Mouse (Mus musculus): Measurements from ENCODE around the gene Ankrd26.
"Not testable (repeated sequence)": the region's sequence is repeated elsewhere in the genome, so short reads cannot be mapped to it uniquely, and the experiment has no call there.

Ankrd26 gene

DNA sequence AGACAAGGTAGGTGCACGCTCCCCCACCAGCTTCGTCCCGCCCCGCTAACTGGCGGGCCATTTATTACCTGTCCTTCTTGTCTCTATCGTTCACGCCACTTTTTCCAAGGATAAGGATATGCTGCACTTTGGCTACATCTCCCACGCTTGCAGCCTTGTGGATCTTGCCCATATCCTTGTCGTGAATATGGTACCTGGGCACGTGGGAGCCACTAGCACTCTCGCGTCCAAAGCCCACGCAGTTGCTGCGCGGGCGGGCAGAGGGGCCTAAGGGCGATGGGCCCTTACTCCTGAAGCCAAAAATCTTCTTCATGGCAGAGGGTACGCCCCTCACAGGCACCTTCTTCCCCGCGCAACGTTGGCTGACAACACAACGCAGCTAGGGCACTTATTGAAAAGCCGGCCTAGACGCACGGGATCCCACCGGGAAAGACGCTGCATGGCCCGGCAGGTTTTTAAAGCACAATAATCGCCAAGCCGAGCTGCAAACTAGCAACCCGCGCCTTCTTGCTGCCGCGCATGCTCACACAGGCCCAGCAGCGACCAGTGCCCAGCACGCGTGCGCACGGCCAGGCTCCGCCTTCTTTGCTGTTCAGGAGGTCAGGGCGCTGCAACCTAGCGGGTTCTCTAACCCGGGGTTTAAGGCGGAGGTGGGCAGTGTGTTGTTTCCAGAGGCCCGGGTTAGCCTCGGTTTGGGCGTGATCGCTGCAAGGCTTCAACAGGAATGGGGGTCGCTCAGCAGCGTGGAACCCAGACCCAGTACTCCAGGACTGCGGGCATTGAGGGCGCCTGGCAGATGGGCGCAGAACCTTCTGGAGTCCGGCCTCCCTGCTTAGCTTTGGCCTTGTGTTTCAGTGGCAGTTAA, at the start of gene Ankrd26:
Gene Ankrd26, minus strand, starts transcription at position 482 of the 865 bp plus-strand sequence.
- in situ Hi-C loops (cut with MboI; ENCODE audit: low sequenced_read_pairs): no loop called here

DNA sequence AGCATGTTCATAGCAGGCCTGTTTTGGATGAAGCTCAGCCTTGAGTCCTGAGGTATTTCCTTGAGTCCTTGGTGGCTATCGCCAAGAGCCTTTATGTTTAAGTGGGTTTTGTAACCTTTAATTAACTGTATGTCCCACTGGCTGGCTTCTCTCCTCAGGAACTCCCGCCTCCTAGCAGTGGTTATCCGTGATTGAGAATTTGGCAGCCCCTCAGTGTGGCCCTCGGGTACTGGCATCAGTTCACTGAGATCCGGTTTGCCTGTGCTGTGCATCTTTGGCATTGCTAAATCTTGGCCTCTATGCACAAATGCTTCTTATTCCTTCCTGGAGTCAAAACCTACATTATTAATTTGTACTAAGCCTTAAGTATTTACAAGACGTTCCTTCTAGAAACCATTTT, 46.9 kb upstream of the Ankrd26 start:
- in situ Hi-C loops (cut with MboI; ENCODE audit: low sequenced_read_pairs): no loop called here

DNA sequence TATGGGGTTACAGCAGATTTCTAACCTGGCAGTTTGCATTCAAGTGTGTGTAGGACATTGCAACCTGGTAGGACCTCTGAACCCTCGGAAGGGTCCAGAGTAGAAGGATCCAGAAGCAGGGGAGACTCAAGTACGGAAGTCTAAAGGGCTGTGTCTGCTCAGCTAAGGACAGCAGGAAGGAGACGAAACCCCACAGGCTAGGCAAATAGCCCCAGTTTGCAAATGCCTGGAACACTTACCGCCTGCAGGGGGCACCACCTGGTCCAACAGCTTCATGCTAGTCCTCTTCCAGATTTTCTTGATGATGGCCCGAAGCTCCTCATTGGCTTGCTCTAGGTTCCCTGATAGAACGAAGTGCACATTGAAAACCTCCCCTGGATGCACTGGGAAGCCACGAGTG, 43.9 kb upstream of the Ankrd26 start:
- in situ Hi-C loops (cut with MboI; ENCODE audit: low sequenced_read_pairs): no loop called here

DNA sequence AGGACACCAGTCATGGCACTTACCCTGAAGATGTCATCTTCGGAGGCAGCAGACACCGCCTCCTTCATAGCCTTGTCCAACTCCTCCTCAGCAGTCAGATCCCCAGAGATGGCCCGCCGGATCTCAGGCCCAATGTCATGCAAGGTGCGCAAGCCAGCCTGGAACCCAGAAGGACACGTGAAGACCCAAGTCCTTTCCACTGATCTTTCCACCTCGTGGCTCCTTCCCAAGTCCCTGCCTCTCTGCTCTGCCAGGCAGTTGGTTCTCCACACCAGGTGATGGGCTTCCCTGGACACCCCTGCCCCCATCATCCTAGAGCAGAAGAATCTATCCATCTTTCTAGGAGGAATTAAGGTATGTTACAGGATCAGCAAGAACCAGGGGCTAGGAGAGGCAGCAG, 41.8 kb upstream of the Ankrd26 start:
- in situ Hi-C loops (cut with MboI; ENCODE audit: low sequenced_read_pairs): no loop called here

DNA sequence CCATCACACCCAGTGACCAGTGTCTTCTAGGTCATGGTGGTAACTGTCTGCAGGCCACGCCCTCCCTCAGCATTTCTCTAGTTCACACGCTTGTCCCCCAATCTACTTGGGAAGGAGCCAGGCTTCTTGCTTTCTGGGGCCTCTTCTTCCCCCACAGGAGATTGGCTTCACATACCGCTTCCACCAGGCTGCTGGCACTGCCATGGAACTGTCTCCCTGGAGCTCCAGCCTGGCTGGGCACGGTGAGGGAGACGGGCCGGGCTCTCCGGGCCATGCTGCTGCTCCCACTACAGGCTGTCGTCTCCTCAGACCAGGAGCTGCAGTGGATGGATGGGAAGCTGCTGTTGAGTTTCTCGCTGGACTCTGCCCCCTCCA, 33.6 kb upstream of the Ankrd26 start:
- in situ Hi-C loops (cut with MboI; ENCODE audit: low sequenced_read_pairs): no loop called here

DNA sequence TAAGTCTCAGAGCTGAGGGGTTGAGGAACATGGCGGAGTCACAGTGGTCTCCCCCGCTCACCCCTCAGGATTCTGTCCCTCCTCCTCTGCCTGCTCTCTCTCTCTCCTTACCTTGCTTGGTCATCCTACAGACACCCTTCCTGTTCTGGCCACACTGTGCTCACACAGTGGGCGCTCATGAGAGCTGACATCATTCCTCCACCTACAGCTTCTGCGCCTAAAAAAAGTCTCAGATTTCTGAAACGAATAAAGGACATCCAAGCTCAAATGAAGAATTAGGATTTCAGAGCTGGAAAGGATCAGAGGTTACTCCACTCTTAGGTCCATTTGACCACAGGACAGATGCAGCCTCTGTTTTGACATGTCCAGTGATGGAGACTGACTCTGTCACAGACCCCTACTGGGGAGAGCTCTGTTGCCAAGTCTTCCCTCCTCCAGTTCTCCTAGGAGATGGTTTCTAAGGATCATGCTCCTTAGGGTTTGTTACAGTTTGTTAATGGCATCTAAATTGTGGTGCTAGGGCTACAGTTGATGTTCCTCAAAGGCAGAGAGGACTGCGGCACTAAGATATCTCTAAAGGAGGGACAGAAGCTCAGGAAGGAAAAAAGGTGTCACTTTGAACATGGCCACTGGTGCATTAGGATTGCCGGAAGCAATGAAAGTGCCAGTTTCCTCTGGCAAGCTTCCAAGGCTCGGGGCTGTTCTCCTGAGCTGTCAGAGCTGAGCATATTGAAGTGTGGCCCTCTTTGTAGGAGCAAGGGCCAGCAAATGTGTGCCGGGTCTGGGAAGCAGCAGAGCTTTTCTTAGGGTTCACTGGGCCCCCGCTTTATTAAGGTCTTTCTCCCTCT, 33.0 kb upstream of the Ankrd26 start:
- in situ Hi-C loops (cut with MboI; ENCODE audit: low sequenced_read_pairs): no loop called here

DNA sequence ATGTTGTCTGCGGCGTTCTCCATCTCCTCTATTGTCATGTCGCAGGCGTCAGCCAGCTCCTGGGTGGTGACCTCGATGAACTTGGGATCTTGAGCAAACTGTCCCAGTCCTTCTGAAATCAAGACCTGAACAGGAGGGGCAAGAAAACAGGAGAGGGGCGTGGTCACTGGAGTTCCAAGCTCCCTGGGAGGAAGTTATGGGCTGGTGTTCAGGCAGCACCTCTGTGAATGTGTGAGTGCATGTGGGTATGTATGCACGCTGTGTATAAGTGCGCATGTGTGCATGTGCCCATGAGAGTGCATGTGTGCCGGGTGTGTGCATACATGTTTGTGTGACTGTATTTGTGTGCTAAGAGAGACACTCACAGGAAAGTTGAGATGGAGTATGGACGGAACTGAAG, 32.0 kb upstream of the Ankrd26 start:
- in situ Hi-C loops (cut with MboI; ENCODE audit: low sequenced_read_pairs): no loop called here

DNA sequence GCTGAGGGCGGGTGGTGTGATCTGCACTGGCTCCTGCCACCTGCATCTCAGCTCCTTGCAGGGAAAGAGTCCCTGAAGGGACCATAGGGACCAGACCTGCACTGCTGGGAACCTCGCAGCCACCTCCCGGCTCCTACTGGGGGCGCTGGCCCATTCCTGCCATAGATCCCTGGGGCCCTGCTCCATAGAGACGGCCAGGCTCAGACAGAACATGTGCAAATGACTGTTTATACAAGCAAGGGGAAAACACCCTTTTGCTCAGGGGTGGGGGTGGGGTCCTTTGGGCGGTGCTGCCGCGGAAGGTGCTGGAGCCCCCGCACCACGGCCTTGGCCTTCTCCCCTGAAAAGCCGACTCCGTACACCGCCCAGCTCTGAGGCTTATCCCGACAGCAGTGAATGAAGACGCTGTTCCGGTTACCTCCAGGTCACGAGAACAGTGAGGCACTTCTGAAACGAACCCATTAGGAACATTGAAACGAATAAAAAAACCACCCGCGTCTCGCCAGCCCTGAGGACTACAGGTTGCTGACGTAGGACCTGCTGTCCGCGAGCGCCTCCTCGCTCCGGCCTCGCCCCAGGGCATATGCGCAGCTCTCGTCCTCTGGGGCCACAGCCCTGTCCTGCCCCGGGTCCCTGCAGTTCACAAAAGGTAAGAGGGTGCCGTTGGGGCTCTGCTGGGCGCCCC, 31.5 kb upstream of the Ankrd26 start:
- in situ Hi-C loops (cut with MboI; ENCODE audit: low sequenced_read_pairs): no loop called here

DNA sequence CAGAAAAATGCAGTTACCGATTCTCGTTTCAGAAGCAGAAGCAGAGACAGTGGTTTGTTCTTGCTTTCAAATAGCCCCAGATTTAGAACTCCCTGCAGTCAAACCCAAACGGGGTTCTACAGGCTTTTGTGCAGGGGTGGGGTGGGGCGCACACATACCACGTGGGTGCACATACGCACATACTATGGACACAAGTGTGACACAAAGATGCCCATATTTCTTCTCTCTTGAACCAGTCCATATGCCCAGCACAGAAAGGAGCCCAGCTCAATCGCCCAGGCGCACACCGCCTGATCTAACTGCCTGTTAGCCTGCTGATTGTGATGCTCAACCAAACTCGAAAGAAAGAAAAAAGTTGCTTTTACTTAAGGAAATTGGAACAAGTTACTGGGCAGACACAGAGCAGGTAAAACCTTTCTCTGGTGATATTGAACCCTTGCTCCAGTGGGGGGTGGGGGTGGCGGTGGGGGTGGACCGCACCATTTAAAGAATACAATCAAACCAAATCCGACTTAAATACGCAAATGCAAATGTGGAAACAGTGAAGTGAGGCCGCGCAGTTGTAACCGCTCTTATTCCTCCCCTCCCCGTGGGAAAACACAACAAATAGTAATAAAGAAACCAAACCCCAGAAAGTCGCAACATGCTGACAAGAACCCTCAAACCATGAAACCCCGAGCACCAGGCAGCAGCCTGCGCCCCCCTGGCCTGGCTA, 30.8 kb upstream of the Ankrd26 start:
- in situ Hi-C loops (cut with MboI; ENCODE audit: low sequenced_read_pairs): no loop called here

DNA sequence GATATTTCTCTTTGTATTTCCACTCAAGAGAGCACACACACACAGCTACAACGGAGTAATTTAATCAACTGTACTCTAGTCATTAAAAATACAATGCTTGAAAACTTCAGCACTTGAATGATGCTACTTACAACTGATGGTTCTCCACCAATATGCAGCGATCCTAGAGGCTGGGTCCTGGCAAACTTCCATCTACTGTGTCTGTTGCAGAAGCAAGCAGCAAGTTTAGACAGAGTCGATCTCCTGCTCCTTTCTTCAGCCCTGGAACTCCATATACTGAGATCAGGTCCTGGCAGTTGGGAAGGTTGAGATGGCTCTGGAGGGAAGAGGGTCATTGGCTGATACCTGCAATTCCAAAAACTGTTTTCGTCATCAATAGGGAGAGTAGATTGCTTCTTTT, 16.7 kb upstream of the Ankrd26 start:
- in situ Hi-C loops (cut with MboI; ENCODE audit: low sequenced_read_pairs): not testable (repeated sequence)

DNA sequence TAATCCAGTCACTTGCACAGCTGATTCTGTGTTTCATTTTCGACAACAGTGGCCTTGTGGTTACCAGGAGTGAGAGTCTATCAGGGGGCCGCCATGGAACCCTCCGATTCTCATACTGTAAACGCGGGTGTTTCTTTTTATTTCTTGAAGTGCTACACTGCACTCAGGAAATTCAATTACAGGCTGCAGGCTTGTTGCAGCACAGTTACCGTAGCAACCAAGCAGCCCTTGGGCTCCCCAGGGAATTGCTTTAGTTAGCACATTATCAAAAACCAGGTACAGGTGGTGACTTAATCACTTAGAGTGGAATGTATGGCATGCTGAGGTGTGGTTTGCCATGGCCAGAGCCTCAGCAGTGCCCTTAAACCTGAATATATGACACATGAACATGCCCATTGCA, 12.3 kb upstream of the Ankrd26 start:
- in situ Hi-C loops (cut with MboI; ENCODE audit: low sequenced_read_pairs): no loop called here

DNA sequence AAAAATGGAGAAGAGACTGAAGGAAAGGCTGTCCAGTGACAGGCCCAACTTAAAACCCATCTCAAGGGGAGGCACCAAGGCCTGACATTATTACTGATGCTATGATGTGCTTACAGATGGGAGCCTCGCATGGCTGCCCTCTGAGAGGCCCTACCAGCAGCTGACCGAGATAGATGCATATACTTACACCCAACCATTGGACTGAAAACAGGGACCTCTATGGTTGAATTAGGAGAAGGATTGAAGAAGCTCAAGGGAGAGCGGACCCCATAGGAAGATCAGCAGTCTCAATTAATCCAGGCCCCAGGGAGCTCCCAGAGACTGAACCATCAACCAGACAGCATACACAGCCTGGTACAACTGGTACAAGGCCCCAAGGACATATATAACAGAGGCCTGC, 5.8 kb upstream of the Ankrd26 start:
- in situ Hi-C loops (cut with MboI; ENCODE audit: low sequenced_read_pairs): no loop called here

DNA sequence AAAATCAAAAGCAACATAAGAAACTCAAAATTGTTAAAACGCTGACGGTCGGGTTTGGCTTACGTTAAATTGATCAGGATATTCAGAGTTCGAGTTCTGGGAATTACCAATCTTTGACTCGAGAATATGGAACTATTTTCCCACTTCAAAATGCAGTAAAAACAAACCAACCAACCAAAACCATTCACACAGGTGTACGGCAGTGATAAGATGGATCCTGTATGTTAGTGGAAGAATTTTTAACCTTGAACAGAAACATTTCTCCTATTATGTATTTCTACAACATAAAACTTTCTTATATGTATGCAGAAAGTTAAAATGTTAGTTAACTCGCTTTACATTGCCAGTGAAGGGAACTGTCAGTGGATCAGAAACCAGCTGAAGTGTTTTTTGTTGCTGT, 801 bp downstream of the Ankrd26 start:
- in situ Hi-C loops (cut with MboI; ENCODE audit: low sequenced_read_pairs): no loop called here

DNA sequence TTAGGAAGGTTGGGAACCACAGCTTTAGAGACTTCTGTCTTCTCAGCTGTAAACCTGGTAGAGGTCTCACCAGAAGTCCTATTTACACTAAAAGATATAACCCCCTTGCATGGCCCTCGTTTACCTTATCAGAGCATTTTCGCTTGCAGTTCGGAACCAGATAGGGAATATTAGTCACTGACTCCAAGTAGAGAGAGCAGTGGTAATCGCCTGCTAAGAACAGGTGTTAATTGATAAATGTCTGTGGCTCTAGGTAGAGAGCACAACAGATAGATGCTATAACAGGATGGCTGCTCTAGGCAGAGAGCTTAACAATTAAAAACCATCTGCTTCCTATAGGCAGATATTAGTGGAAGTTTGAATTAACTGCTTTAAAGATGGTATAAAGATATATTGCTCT, 23.4 kb downstream of the Ankrd26 start:
- in situ Hi-C loops (cut with MboI; ENCODE audit: low sequenced_read_pairs): no loop called here

DNA sequence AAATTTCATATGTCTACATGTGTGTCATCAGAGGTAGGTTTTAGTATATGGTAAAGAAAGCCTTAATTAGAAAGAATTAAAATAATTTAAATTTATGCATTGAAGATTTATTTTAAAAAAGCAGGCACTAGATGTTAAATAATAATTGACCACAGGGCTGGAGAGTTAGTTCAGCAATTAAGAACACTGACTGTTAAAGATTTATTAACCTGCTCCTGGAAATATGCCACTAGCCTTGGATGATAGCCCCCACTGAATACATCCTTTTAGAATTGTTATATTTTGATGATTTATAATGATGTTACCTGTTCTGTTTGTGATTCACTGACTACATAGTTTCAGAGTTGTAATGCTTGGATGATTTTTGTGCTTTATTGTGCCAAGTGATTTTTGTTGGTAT, 24.8 kb downstream of the Ankrd26 start:
- in situ Hi-C loops (cut with MboI; ENCODE audit: low sequenced_read_pairs): not testable (repeated sequence)

DNA sequence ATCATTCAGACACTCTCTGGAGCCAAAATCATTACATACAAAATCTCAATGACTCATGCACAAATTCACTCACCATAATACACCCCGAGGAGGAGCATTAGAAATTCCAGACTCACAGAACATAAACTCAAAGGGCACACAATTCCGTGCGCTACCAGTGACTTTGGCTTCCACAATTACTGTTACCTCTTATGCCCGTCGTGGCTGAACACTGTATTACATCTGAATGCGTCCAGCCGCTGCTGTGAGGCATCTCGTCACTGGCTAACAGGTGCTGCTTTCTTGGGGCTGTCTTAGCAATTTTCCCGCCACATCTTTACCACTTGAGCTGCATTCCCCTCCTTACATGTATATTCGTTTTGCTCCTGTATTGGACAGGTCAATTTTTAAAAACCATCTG, 26.7 kb downstream of the Ankrd26 start:
- in situ Hi-C loops (cut with MboI; ENCODE audit: low sequenced_read_pairs): no loop called here

DNA sequence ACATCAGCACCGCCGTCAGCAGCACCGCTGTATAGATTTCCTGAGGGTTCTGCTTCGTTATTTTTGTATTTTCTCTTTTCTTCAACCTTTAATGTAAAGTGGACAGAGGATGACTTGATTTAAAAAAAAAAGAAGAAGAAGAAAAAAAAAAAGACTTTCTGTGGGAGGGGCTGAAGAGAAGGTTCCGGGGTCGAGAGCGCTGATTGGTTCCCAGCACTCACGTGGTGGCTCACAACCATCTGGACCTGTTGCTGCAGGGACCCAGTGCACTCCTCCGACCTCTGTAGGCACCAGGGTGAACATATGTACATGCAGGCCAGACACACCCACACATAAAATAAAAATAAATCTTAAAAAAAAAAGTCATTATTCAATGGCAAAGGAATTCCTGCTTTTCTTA, 28.6 kb downstream of the Ankrd26 start:
- in situ Hi-C loops (cut with MboI; ENCODE audit: low sequenced_read_pairs): no loop called here

DNA sequence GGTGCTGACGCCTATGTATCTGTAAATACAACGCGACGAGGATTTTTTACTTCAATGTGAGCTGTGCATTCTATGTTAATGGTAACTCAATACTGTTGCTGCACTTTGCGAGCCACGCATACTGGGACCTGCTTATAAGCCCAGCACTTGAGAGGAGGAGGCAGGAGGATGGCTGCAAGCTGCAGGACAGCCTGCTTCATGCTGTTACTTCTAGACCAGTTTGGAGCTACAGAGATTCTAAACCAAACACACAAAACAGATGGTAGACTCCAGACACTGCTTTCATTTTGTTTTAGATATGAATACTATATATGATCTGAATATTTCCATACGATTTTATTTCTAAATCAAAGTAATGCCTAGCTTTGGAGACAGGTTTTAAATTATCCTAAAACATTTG, 41.4 kb downstream of the Ankrd26 start:
- in situ Hi-C loops (cut with MboI; ENCODE audit: low sequenced_read_pairs): no loop called here

DNA sequence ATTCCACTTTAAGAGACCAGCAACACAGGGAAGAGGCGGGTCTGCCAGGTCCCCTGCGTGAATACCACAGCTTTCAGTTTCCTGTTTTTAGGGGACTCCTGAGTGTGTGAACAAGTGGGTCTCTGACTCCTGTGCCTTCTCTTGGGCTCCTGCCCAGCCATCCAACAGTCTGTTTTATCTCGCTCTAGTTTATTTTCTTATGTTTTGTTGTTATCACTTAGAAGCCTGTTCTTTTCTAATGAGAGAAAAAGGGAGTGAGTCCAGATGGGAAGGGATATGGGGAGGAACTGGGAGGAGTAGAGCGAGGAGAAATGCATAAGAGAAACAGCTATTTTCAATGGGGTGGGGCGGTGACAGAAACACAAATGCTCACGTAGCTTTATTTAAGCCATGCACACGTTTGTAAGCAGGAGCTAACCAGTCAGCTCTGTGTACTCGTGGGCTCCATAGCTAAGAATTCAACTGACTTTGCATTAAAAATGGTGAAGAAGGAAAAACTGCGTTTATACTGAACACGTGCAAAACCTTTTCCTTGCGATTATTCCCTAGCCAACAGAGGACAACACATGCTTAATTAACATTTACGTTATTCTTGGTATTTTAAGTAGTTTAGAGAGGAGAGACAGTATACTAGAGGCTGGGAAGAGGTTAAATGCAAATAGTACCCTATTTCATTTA, 48.6 kb downstream of the Ankrd26 start:
- in situ Hi-C loops (cut with MboI; ENCODE audit: low sequenced_read_pairs): no loop called here

DNA sequence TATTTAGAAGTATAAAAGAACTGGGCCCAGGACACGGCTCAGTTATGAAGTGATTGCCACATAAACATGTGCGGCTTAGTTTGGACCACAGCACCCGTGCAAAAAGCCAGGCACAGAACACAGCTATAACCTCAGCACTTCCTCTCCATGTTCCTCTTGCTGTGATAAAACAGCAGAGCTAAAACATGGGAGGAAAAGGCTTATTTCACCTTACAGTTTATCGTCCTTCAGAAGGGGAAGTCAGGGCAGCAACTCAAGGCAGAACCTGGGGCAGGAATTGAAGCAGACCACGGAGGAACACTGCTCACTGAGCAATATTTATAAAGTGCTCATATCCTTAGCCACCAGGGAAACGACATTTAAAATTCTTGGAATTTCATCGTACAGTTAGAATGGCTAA, 63.0 kb downstream of the Ankrd26 start:
- in situ Hi-C loops (cut with MboI; ENCODE audit: low sequenced_read_pairs): no loop called here
